Mouse (Mus musculus): ENCODE results near the gene Pilrb2.
"Not testable (repeated sequence)": the region's sequence is repeated elsewhere in the genome, so short reads cannot be mapped to it uniquely, and the experiment has no call there.

Pilrb2 gene

GRCm38 (mm10) chr5:137871644-137872380 lies at the start of gene Pilrb2:
TSS of gene Pilrb2 (minus strand) at chr5:137871815.
- not testable (repeated sequence) for DNase-seq (ENCODE audit: low spot score)

GRCm38 (mm10) chr5:137915550-137915949 lies 43.9 kb upstream of the Pilrb2 start:
- DNase-seq (ENCODE audit: low spot score) = no peak

GRCm38 (mm10) chr5:137914508-137914907 lies 42.9 kb upstream of the Pilrb2 start:
- no peak for DNase-seq (ENCODE audit: low spot score)

- DNase-seq (ENCODE audit: low spot score) = no peak
These were observed 38.1 kb upstream of the Pilrb2 start for GRCm38 (mm10) chr5:137909564-137910262.

DNA sequence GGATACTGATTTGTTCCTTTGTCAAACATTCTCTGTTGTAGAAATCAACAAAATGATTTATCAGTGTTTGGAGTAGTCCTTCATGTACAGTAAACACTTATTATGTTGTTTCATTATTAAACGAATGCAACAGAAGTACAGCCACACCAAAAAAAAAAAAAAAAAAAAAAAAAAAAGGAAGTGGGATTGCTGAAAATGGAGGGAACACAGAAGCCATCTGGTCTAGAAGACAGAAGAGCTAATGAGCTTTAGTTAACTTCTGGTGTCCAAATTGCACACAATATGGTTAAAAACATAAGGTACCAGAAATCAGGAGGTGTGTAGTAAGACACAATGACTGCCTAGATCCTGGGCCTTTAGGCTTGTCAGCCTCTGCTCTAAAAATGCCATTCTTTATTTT lies 26.2 kb upstream of the Pilrb2 start:
- DNase-seq (ENCODE audit: low spot score) = no peak

GRCm38 (mm10) chr5:137892954-137893353 lies 21.3 kb upstream of the Pilrb2 start:
- DNase-seq (ENCODE audit: low spot score) = no peak

DNA sequence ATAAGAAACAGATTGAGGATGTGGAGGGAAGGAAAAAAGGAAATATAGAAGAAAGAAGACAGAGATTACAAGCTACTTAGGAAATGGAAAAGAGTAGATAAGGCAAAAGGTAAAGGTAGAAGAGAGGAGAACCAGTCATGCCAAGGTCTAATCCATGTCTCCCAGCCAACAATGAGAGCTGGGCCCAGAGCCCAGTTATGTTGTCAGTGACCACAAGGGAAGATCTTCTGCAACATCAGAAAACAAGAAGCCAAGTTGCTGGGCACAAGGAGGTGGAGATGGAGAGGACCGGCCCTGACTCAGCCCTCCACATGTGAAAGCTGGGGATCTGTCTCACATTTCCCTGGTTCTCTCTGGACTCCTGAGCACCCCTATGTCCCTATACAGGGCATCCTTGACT lies 16.1 kb upstream of the Pilrb2 start:
- no peak for DNase-seq (ENCODE audit: low spot score)

DNA sequence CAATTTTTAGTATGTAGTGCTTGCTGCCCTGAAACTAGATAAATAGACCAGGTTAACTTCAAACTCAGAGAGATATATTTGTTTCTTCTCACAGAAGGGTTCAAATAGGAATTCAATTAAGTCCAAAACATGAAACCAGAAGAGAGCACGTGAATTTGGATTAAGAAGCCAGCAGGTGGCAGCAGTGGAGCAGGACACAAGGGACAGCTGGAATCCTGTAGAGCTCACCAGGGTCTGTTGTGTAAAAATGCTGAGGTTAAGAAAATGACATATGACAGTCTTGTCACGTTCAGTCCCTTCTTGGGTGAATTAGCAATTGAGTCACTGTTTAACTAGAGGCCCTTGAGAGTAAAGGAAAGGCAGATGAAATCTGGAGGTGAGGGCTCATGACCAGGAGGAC lies 14.3 kb upstream of the Pilrb2 start:
- no peak for DNase-seq (ENCODE audit: low spot score)

DNA sequence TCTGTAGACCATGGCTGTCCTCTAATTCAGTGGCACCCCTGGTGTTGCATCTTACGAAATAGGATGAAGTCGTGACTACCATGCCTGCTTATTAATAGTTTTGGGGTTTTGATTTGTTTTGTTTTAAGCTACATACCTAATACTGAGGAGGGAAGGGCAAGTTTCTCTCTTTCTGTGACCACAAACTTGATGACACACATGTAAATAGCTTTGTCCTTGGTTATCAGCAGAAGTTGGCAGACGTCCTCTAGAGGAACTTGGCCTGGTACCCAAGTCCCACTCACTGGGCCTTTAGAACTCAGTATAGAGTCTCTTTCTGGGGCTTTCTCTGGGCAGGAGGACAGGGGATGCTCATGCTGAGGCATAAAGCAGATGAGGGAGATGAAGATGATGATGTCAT lies 11.7 kb upstream of the Pilrb2 start:
- DNase-seq (ENCODE audit: low spot score) = no peak

- DNase-seq (ENCODE audit: low spot score) = no peak
These were observed 11.3 kb upstream of the Pilrb2 start for GRCm38 (mm10) chr5:137882922-137883321.

DNA sequence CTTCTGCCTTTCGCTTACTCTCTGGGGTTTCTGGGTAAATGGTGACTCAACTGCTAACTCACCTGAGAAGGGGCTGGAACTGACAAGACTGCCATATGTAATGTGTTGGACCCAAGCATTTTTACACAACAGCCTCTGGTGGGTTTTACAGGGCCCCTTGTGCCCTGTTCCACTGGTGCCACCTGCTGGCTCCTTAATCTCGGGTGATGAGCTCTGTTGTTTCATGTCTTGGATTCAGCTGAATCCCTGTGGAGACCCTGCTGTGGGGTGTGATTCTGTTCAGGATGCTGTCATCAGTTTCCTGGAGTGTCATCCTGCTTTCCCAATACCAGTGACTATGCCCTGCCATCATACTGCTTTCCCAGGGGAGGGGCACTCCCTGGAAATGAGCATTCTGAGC lies 6.2 kb upstream of the Pilrb2 start:
- DNase-seq (ENCODE audit: low spot score) = no peak

- no peak for DNase-seq (ENCODE audit: low spot score)
These were observed 3.4 kb upstream of the Pilrb2 start for GRCm38 (mm10) chr5:137875054-137875453.

DNA sequence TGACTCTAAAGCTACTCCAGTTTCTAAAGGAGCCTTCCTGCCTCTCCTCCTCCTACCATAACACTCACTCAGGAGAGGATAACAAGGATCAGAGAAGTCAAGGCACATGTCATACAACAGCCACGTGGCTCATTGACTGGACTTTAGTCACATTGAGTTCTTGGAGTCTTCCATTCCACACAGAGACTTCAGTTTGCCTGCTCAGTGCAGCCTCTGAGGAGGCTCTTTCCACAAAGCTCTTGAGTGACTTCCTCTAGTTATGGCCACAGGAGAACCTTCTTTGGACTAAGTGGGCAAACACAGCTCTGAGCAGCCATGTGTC lies 727 bp upstream of the Pilrb2 start:
- not testable (repeated sequence) for DNase-seq (ENCODE audit: low spot score)

DNA sequence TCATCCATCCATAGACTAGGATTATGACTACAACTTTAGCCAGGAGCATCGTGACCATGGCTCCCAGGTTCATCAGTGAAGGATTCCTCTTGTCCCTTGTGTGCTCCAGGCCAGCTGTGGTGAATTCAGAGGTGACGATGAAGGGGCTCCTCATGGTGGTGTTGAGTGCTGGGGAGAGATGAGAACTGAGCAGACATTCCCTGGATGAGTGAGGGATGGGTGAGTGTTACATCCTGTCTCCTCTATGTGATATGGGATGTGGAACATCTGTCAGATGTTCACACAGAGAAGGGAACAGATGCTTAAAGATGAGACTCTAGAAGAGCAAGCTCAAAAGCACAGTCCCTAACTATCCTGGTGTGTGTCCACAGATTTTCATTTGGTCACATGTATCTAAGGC lies 3.0 kb downstream of the Pilrb2 start:
- not testable (repeated sequence) for DNase-seq (ENCODE audit: low spot score)

- not testable (repeated sequence) for DNase-seq (ENCODE audit: low spot score)
These were observed 7.6 kb downstream of the Pilrb2 start for GRCm38 (mm10) chr5:137864008-137864407.

- not testable (repeated sequence) for DNase-seq (ENCODE audit: low spot score)
These were observed 13.5 kb downstream of the Pilrb2 start, which contains the start of gene Pilrb1 for GRCm38 (mm10) chr5:137857960-137858710. TSS of gene Pilrb1 (minus strand) at chr5:137858106.

- DNase-seq (ENCODE audit: low spot score) = not testable (repeated sequence)
These were observed 14.7 kb downstream of the Pilrb2 start for GRCm38 (mm10) chr5:137856870-137857269.

DNA sequence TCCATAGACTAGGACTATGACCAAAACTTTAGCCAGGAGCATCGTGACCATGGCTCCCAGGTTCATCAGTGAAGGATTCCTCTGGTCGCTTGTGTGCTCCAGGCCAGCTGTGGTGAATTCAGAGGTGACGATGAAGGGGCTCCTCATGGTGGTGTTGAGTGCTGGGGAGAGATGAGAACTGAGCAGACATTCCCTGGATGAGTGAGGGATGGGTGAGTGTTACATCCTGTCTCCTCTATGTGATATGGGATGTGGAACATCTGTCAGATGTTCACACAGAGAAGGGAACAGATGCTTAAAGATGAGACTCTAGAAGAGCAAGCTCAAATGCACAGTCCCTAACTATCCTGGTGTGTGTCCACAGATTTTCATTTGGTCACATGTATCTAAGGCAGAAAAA lies 16.7 kb downstream of the Pilrb2 start:
- DNase-seq (ENCODE audit: low spot score) = not testable (repeated sequence)

GRCm38 (mm10) chr5:137850313-137850712 lies 21.3 kb downstream of the Pilrb2 start:
- DNase-seq (ENCODE audit: low spot score) = not testable (repeated sequence)

GRCm38 (mm10) chr5:137837110-137837509 lies 34.5 kb downstream of the Pilrb2 start:
- not testable (repeated sequence) for DNase-seq (ENCODE audit: low spot score)

DNA sequence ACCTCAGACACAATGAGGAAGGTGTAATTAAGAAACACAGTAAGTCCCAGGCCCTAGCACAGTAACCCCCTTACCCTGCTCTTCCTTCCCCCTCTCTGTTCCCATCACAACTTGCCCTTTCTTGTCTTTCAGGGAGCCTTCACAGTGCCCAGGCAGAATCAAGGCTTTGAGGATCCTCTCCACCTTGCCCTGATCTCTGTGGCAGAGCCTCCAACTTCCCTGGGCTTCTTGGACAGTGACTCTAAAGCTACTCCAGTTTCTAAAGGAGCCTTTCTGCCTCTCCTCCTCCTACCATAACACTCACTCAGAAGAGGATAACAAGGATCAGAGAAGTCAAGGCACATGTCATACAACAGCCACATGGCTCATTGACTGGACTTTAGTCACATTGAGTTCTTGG lies 35.0 kb downstream of the Pilrb2 start:
- DNase-seq (ENCODE audit: low spot score) = no peak

GRCm38 (mm10) chr5:137835966-137836520 lies 35.6 kb downstream of the Pilrb2 start, which contains the start of gene Pilra:
TSS of gene Pilra (minus strand) at chr5:137836281.
- DNase-seq (ENCODE audit: low spot score) = not testable (repeated sequence)
